8 mouse cellular contexts compared by ENCODE assay signal in genomic region chr19:46523480-46524151, GRCm38 (mm10). TPM values are rescaled to one million over a fixed set of nuclear protein-coding genes. Genes with fewer than 3 reads are reported as not detected.
A peak's percentile ranks its signal among the peaks of the same experiment; 100 is the strongest.
DNase-seq lines count a peak whose midpoint lies in the region; ATAC-seq and TF ChIP-seq lines count a peak whose summit lies in the region.

No protein-coding gene starts in this region.

- no peaks in the 10 kb centered on the region for H3K9me3 ChIP-seq in embryonic facial prominence, embryonic 14.5 days (ENCODE audit: control insufficient read depth, low read length)
- no peaks in the 10 kb centered on the region for H3K9me3 ChIP-seq in lung, postnatal 0 days (ENCODE audit: low read length)

- peak; percentile 91 for ATAC-seq in embryonic facial prominence, embryonic 14.5 days (ENCODE audit: low read depth)
- ATAC-seq in lung, postnatal 0 days: peak; percentile 43

- WGBS in embryonic facial prominence, embryonic 14.5 days: under 1% methylated on average over 19 of the region's 20 CpGs
- WGBS in lung, postnatal 0 days: 6% methylated on average over 18 of the region's 20 CpGs

- no peaks in the 10 kb centered on the region for H3K36me3 ChIP-seq in embryonic facial prominence, embryonic 14.5 days (ENCODE audit: control insufficient read depth, insufficient read depth, low read length)
- no peaks in the 10 kb centered on the region for H3K36me3 ChIP-seq in lung, postnatal 0 days (ENCODE audit: insufficient read depth, low read length)

- H3K27me3 ChIP-seq in embryonic facial prominence, embryonic 14.5 days (replicated peaks; ENCODE audit: control insufficient read depth, insufficient read depth, low read length): no peaks in the 10 kb centered on the region
- no peaks in the 10 kb centered on the region for H3K27me3 ChIP-seq in lung, postnatal 0 days (replicated peaks; ENCODE audit: insufficient read depth, low read length)

- no peak for TF ChIP-seq EP300 in lung, postnatal 0 days (IDR thresholded peaks at IDR 0.05)

- peak overlapping the region; percentile 24 for H3K4me3 ChIP-seq in embryonic facial prominence, embryonic 14.5 days (ENCODE audit: low read depth, low read length)
- H3K4me3 ChIP-seq in lung, postnatal 0 days (ENCODE audit: low read depth, low read length): no peak overlapping the region

- DNase-seq in 3T3-L1 (ENCODE audit: low read depth, low spot score) (peak; percentile 76), R1 (ENCODE audit: low read depth, low spot score) (peak; percentile 81)
- DNase-seq in embryonic facial prominence, embryonic 14.5 days (ENCODE audit: low spot score): peak; percentile 95
- peak; percentile 78 to 80 for DNase-seq in heart, postnatal 10 days
- peak; percentile 90 for DNase-seq in layer of hippocampus, adult 9-11 months
- peak; percentile 72 for DNase-seq in lung, postnatal 0 days (ENCODE audit: low spot score)
- DNase-seq in right cerebral cortex, postnatal 36 days (ENCODE audit: low spot score in 2 of 2): peak; percentile 81 to 87
- DNase-seq in urinary bladder, postnatal 25 days (ENCODE audit: low spot score): no peak

- H3K27ac ChIP-seq in embryonic facial prominence, embryonic 14.5 days (replicated peaks; ENCODE audit: low read depth, low read length): peak overlapping the region; percentile 69
- peak overlapping the region; percentile 80 for H3K27ac ChIP-seq in lung, postnatal 0 days (ENCODE audit: low read length)

- H3K4me1 ChIP-seq in embryonic facial prominence, embryonic 14.5 days (ENCODE audit: control insufficient read depth, insufficient read depth, low read length): peaks cover 60% of the 10 kb centered on the region
- H3K4me1 ChIP-seq in lung, postnatal 0 days (ENCODE audit: insufficient read depth, low read depth, low read length): peaks cover 32% of the 10 kb centered on the region

- intact Hi-C loops in heart, postnatal 10 days (cut with DNase I): loop anchor here (2.0 kb wide), 1 partner anchor 19 kb away; no protein-coding TSS in a partner anchor

- peak overlapping the region; percentile 58 for H3K4me2 ChIP-seq in embryonic facial prominence, embryonic 14.5 days (ENCODE audit: low read depth, low read length)
- H3K4me2 ChIP-seq in lung, postnatal 0 days (replicated peaks; ENCODE audit: low read depth, low read length): peak overlapping the region; percentile 32

- TF ChIP-seq CTCF in lung, postnatal 0 days (IDR thresholded peaks at IDR 0.05): 0 out of 2 replicates have a peak, but pooled peaks have one; percentile 2

- peak overlapping the region; percentile 19 for H3K9ac ChIP-seq in embryonic facial prominence, embryonic 14.5 days (ENCODE audit: low read depth, low read length)
- H3K9ac ChIP-seq in lung, postnatal 0 days (replicated peaks; ENCODE audit: low read depth): no peak overlapping the region

RNA-seq across cellular contexts. Expression of gene Trim8, which starts 22.1 kb away (rescaled TPM):
- polyA plus RNA-seq in embryonic facial prominence, embryonic 14.5 days (2014; fragmentation: Nextera tagmentation; extraction: Ambion mirVana): 21.5 and 27.1 TPM in 2 replicates
- 10 to 100 TPM; 49.9 to 50.6 TPM for total RNA-seq in heart, postnatal 10 days (2021)
- 34.1 and 34.8 TPM in 2 replicates for polyA plus RNA-seq in lung, postnatal 0 days (2015; fragmentation: Nextera tagmentation; extraction: Ambion mirVana)

RNA-seq across cellular contexts. Expression of gene Arl3, which starts 49.4 kb away (rescaled TPM):
- polyA plus RNA-seq in embryonic facial prominence, embryonic 14.5 days (2014; fragmentation: Nextera tagmentation; extraction: Ambion mirVana): 83.7 and 94.0 TPM in 2 replicates
- total RNA-seq in heart, postnatal 10 days (2021): 10 to 100 TPM; 32.8 to 33.6 TPM
- polyA plus RNA-seq in lung, postnatal 0 days (2015; fragmentation: Nextera tagmentation; extraction: Ambion mirVana): 52.6 and 70.9 TPM in 2 replicates

RNA-seq across cellular contexts. Expression of gene Sfxn2, which starts 49.5 kb away (rescaled TPM):
- 16.7 and 19.7 TPM in 2 replicates for polyA plus RNA-seq in embryonic facial prominence, embryonic 14.5 days (2014; fragmentation: Nextera tagmentation; extraction: Ambion mirVana)
- total RNA-seq in heart, postnatal 10 days (2021): 1 to 10 TPM; 3.0 to 3.8 TPM
- polyA plus RNA-seq in lung, postnatal 0 days (2015; fragmentation: Nextera tagmentation; extraction: Ambion mirVana): 18.4 and 19.6 TPM in 2 replicates
